Mouse (Mus musculus): Measurements from ENCODE around the gene Slc22a17.
"Not testable (repeated sequence)": the region's sequence is repeated elsewhere in the genome, so short reads cannot be mapped to it uniquely, and the experiment has no call there.

Gene Slc22a17

DNA sequence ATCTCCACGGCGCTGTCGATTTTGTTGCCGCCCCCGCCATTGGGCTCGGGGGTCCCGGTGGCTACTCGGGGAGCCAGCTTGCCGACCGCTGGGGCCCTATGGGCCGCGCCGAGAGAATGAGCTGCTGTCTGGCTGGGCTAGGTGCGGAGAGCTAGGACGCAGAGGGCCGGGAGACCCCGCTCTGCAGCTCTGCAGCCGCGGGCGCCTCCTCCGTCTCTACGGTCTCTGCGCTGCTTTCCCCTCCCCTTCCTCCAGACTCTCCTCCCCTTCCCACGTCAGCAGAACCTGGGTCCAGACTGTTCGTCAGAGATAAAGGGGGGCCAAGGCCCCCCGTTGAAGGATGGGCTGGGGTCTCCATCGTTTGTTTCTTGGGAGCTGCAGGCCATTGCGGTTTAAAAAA is at the start of gene Slc22a17:
Gene Slc22a17 (minus strand): TSS at position 247 of the 400 bp plus-strand sequence.
- DNase-seq (ENCODE audit: low spot score) = peak; percentile 91

GRCm38 (mm10) chr14:54962714-54963113 is 49.8 kb upstream of the Slc22a17 start:
- no peak for DNase-seq (ENCODE audit: low spot score)

- no peak for DNase-seq (ENCODE audit: low spot score)
Measured at GRCm38 (mm10) chr14:54961487-54961886, 48.6 kb upstream of the Slc22a17 start.

GRCm38 (mm10) chr14:54960769-54961168 is 47.8 kb upstream of the Slc22a17 start:
- no peak for DNase-seq (ENCODE audit: low spot score)

DNA sequence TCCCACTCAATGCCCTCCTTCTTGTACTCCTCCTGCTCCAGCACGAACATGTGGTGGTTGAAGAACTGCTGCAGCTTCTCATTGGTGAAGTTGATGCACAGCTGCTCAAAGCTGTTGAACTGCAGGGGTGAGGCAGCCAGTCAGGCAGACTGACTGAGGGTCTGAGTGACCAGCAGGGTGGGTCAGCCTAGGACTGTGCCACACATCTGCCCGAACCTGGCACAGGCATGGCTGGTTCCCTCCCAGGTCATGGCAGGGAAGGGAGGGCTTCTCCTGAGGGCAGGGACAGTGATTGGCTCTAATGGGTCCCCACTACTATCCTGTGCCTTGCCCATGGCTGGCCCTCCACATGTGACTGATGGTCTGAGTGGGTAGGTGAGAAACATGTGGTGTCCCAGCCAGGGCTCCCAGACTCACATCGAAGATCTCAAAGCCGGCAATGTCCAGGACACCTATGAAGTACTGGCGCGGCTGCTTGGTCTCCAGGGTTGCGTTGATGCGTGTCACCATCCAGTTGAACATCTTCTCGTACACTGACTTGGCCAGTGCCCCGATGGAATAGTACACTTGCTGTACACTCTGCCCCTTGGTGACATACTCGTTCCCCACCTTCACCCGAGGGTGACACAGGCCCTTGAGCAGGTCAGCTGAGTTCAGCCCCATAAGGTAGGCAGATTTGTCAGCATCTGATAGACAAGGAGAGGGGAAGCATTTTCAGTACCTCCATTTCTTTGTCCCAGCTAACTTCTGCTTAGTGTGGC is 47.1 kb upstream of the Slc22a17 start:
- not testable (repeated sequence) for DNase-seq (ENCODE audit: low spot score)

GRCm38 (mm10) chr14:54959197-54959596 is 46.3 kb upstream of the Slc22a17 start:
- DNase-seq (ENCODE audit: low spot score) = no peak

GRCm38 (mm10) chr14:54958503-54958902 is 45.6 kb upstream of the Slc22a17 start:
- no peak for DNase-seq (ENCODE audit: low spot score)

DNA sequence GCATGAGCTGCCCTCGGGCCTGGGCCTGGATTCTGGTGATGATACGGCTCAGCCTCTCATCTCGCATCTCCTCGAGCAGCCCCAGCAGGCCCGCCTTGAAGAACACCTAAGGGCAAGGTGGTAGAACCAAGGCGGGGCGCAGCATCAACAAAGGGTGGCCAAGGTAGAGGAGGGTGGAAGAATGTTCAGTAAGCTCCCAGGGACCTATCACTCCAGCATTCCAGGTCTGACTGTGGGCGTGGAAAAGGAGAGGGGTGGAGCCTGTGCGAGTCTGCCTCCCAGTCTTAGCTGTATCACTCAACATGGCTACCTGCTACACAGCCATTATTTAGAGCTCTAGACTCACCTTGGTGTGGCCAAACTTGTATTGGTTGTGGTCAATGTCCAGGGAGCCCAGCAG is 43.6 kb upstream of the Slc22a17 start:
- no peak for DNase-seq (ENCODE audit: low spot score)

- no peak for DNase-seq (ENCODE audit: low spot score)
Measured at GRCm38 (mm10) chr14:54955481-54955880, 42.5 kb upstream of the Slc22a17 start.

DNA sequence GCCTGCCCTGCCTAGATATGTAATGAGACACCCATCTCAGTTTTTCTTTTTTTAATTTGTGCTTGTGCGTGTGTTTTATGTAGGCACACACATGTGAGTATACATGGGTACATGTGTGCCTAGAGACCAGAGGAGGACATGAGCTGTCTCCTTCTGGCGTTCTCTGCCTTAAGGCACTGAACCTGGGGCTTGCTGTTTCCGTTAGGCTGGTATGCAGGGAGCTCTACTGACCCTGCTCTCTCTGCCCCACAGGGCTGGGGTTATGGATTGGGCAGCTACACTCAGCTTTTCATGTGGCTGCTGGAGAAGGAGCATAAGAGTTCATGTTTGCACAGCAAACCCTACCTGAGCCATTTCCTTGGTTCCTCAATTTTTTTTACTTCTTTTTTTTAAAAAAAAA is 41.5 kb upstream of the Slc22a17 start:
- no peak for DNase-seq (ENCODE audit: low spot score)

DNA sequence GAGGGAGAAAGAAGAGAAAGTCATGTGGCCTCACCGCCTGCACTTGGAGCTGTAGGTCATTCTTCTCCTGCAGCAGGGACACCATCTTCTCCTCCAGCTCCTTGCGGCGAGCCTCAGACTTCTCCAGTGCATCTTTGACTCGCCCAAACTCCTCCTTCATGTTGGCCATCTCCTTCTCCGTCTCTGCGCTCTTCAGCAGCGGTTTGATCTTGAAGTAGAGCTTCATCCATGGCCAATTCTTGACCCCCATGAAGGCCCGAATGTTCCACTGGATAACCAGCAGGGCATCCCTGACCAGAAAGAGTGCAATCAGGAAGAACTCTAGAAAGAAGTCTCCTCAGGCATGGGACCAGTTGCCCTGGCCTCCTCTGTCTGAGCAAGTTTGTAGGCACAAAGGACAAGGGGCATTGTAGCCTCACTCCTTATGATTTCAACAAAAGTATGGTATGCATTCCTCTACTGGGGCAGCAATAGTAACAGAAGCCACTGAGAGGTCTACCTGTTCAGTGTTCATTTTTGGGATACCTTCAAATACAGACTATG is 40.8 kb upstream of the Slc22a17 start:
- DNase-seq (ENCODE audit: low spot score) = no peak

DNA sequence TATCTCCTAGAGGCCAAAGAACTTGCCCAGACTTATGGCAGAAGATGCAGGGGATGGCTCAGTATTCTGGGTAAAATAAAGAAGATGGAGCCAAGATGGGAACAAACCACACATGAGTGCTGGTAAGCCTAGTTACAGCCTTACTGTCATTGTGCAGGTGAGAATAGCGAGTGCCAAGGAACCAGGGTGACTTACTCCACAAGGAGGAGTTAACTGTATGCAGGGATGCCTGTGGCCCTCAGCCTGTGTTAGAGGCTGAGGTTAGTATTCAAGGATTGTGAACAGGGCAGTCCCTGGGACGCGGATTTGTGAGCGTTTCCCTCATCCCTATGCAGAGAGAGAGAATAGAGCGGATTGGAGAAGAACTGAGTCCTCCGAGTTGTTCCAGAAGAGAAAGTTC is 38.7 kb upstream of the Slc22a17 start:
- no peak for DNase-seq (ENCODE audit: low spot score)

DNA sequence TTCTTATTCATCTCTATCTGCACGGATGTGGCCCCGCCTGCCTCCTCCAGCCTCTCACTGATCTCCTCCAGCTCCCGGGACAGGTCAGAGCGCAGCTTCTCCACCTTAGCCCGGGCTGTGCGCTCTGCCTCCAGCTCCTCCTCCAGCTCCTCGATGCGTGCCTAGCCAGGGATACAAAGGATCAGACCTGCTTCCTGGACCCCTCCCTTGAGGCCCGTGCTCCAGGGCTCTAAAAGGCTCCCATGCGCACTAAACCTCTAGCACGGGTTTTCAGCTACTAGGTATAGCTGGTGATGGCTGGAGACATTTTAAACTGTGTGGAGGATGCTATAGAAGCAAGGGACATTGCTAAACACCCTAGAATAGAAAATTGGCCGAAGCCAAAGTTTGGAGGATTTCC is 37.6 kb upstream of the Slc22a17 start:
- no peak for DNase-seq (ENCODE audit: low spot score)

DNA sequence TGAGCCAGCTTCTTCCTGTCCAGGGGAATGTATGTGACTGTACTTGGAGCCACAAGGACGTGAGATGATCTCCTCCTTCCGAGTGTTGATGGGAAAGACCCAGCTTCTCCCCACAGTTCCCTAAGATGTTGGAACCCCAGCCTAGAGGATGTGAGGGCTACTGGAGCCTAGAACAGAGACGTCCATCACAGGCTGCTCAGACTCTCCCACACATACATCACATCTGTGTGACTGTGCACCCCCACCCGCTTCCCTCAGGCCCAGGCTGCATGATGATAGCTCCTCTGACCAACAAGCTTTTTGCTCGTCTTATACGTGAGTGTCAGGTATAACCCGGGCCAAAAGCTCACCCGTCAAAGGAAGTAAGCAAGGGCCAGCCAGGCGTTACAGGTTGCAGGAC is 35.8 kb upstream of the Slc22a17 start:
- no peak for DNase-seq (ENCODE audit: low spot score)

DNA sequence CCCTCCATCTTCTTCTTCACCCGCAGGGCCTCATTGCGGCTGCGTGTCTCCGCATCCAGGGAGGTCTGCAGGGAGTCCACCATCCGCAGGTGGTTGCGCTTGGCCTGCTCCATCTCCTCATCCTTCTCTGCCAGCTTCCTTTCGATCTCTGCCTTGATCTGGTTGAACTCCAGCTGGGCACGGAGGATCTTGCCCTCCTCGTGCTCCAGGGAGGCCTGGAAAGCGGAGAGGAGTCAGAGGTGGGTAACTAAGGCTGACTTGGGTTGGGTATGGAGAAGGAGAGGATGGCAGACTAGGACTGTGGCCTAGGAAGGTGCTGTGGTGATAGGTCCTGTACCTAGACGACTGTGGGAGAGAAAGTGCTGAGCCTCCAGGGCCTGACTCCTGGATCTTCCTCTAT is 34.1 kb upstream of the Slc22a17 start:
- DNase-seq (ENCODE audit: low spot score) = not testable (repeated sequence)

- no peak for DNase-seq (ENCODE audit: low spot score)
Measured at GRCm38 (mm10) chr14:54945975-54946704, 33.2 kb upstream of the Slc22a17 start.

DNA sequence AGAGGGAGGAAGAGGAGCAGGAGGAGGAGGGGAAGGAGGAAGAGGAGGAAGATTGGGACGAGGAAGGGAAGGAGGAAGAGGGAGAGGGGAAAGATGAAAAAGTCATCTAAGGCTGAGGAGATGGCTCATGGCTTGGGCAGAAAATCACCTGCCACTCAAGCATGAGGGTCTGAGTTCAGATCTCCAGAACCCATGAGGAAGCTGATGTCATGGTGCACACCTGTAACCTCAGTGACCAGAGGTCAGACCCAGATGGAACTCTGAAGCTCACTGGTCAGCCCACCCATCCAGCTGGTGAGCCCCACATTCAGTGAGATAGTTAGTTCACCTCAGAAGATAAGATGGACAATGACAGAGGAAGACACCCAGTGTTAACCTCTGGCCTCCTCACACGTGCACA is 32.0 kb upstream of the Slc22a17 start:
- no peak for DNase-seq (ENCODE audit: low spot score)

GRCm38 (mm10) chr14:54943971-54944370 is 31.0 kb upstream of the Slc22a17 start:
- no peak for DNase-seq (ENCODE audit: low spot score)

- DNase-seq (ENCODE audit: low spot score) = no peak
Measured at GRCm38 (mm10) chr14:54942479-54942878, 29.5 kb upstream of the Slc22a17 start.

GRCm38 (mm10) chr14:54941024-54941978 is 28.4 kb upstream of the Slc22a17 start:
- no peak for DNase-seq (ENCODE audit: low spot score)

- DNase-seq (ENCODE audit: low spot score) = no peak
Measured at GRCm38 (mm10) chr14:54940176-54940530, 27.2 kb upstream of the Slc22a17 start.

All from embryo, embryonic 10.5 days (tissue).